Mouse (Mus musculus) lung, embryonic 16.5 days (tissue): ENCODE measurements at regions not wholly inside any gene's neighbourhood (a gene's known extent, or its start where the extent isn't known, plus 50 kb on each side); places are given as distances from the start of the nearest gene placed in this dataset.

Source experiments
- ATAC-seq: fragments of 200-750 bp; cut with Nextera tagmentation; 2 replicates; pipeline ENCODE4 v1.8.0; 2017; ENCODE audit warnings: low read depth, mild to moderate bottlenecking, moderate library complexity
- H3K27ac ChIP-seq: fragments of 300-500 bp; sonication (generic); 2 replicates; pipeline ENCODE4 v1.5.1; 2014; ENCODE audit warnings: mild to moderate bottlenecking, control low read depth, low read length
- H3K27me3 ChIP-seq: fragments of 300-500 bp; sonication (generic); 2 replicates; pipeline ENCODE4 v1.6.1; 2014; ENCODE audit warnings: low read depth, low read length, mixed read lengths; ENCODE audit not compliant: control insufficient read depth, insufficient read depth
- H3K36me3 ChIP-seq: fragments of 300-500 bp; sonication (generic); 2 replicates; pipeline ENCODE4 v1.6.1; 2014; ENCODE audit warnings: low read length; ENCODE audit not compliant: control insufficient read depth, insufficient read depth
- H3K4me1 ChIP-seq: fragments of 300-500 bp; sonication (generic); replicated peaks from 2 replicates; pipeline ENCODE4 v1.6.1; 2014; ENCODE audit warnings: low read length, mixed read lengths; ENCODE audit not compliant: control insufficient read depth, insufficient read depth
- H3K4me2 ChIP-seq: fragments of 300-500 bp; sonication (generic); 2 replicates; pipeline ENCODE4 v1.6.1; 2014; ENCODE audit warnings: low read depth, low read length, control low read depth
- H3K4me3 ChIP-seq: fragments of 300-500 bp; sonication (generic); 2 replicates; pipeline ENCODE4 v1.5.1; 2014; ENCODE audit warnings: mild to moderate bottlenecking, low read length, control low read depth
- H3K9ac ChIP-seq: fragments of 300-500 bp; sonication (generic); 2 replicates; pipeline ENCODE4 v1.6.1; 2014; ENCODE audit warnings: low read length, control low read depth
- H3K9me3 ChIP-seq: fragments of 300-500 bp; sonication (generic); 2 replicates; pipeline ENCODE4 v1.6.1; 2016; ENCODE audit warnings: low read length; ENCODE audit not compliant: control insufficient read depth
- WGBS: fragments of 180-500 bp; shearing (Covaris S2); extraction: QIAGEN DNeasy Blood & Tissue Kit; methylation state at CpG from one replicate; pipeline ENCODE4 v1.1.7; 2014; 5-methylcytosine and 5-hydroxymethylcytosine counted together

- no peak overlapping the region for H3K9ac ChIP-seq
- no peak for ATAC-seq
Observed at GRCm38 (mm10) chr13:107097005-107097404, 75.1 kb upstream of the Kif2a start.

GRCm38 (mm10) chr13:107094976-107095716, 73.2 kb upstream of the Kif2a start:
- Histone ChIP-seq H3K9ac (no peak overlapping the region), H3K9me3 (no peaks in the 10 kb centered on the region), H3K4me3 (no peak overlapping the region), H3K4me1 (no peaks in the 10 kb centered on the region; the same call in 1 of the 2 replicates), H3K4me2 (0 out of 2 replicates have a peak overlapping the region, but pooled peaks have one; percentile 0), H3K27ac (no peak overlapping the region; the same call in 1 of the 2 replicates), H3K36me3 (no peaks in the 10 kb centered on the region), H3K27me3 (no peaks in the 10 kb centered on the region)
- 61% methylated on average over 11 of the region's 11 CpGs for WGBS
- ATAC-seq, result no peak; the same call in 1 of the 2 replicates

More at GRCm38 (mm10) chr13:107097005-107097404, 75.1 kb upstream of the Kif2a start:
- Histone ChIP-seq H3K4me1 (no peaks in the 10 kb centered on the region; the same call in 1 of the 2 replicates), H3K4me3 (no peak overlapping the region), H3K9me3 (no peaks in the 10 kb centered on the region), H3K27me3 (no peaks in the 10 kb centered on the region), H3K4me2 (no peak overlapping the region), H3K36me3 (no peaks in the 10 kb centered on the region), H3K27ac (no peak overlapping the region)
- WGBS, result 83% methylated on average over 4 of the region's 4 CpGs

GRCm38 (mm10) chr13:107094487-107094886, 72.6 kb upstream of the Kif2a start:
- Histone ChIP-seq H3K4me3 (no peak overlapping the region), H3K4me1 (no peaks in the 10 kb centered on the region; the same call in 1 of the 2 replicates), H3K27me3 (no peaks in the 10 kb centered on the region), H3K9me3 (no peaks in the 10 kb centered on the region), H3K9ac (no peak overlapping the region), H3K27ac (no peak overlapping the region; the same call in 1 of the 2 replicates), H3K36me3 (no peaks in the 10 kb centered on the region), H3K4me2 (0 out of 2 replicates have a peak overlapping the region, but pooled peaks have one; percentile 0)
- WGBS, result 61% methylated on average over 11 of the region's 11 CpGs
- peak; percentile 60; the same call in 1 of the 2 replicates for ATAC-seq

GRCm38 (mm10) chr13:107093683-107094082, 71.8 kb upstream of the Kif2a start:
- Histone ChIP-seq H3K4me3 (no peak overlapping the region), H3K4me1 (no peaks in the 10 kb centered on the region; the same call in 1 of the 2 replicates), H3K27me3 (no peaks in the 10 kb centered on the region), H3K36me3 (no peaks in the 10 kb centered on the region), H3K9ac (no peak overlapping the region), H3K9me3 (no peaks in the 10 kb centered on the region), H3K27ac (no peak overlapping the region), H3K4me2 (no peak overlapping the region)
- 86% methylated on average over 2 of the region's 2 CpGs for WGBS
- ATAC-seq, result no peak

- WGBS, result 51% methylated on average over 1 of the region's 1 CpGs
- Histone ChIP-seq H3K27me3 (no peaks in the 10 kb centered on the region), H3K4me2 (no peak overlapping the region), H3K4me3 (no peak overlapping the region), H3K9ac (no peak overlapping the region), H3K4me1 (no peaks in the 10 kb centered on the region), H3K27ac (no peak overlapping the region), H3K36me3 (no peaks in the 10 kb centered on the region), H3K9me3 (no peaks in the 10 kb centered on the region)
- no peak for ATAC-seq
Observed at GRCm38 (mm10) chr13:107088198-107088597, 66.3 kb upstream of the Kif2a start.

GRCm38 (mm10) chr13:107087355-107087754, 65.4 kb upstream of the Kif2a start:
- no peaks in the 10 kb centered on the region for H3K36me3 ChIP-seq
- H3K9ac ChIP-seq, result no peak overlapping the region
- no peaks in the 10 kb centered on the region for H3K9me3 ChIP-seq
- no peak for ATAC-seq
- WGBS, result 60% methylated on average over 6 of the region's 6 CpGs
- no peaks in the 10 kb centered on the region for H3K27me3 ChIP-seq
- no peak overlapping the region for H3K4me2 ChIP-seq
- no peak overlapping the region for H3K4me3 ChIP-seq
- no peak overlapping the region for H3K27ac ChIP-seq
- H3K4me1 ChIP-seq, result no peaks in the 10 kb centered on the region

GRCm38 (mm10) chr13:107078085-107078484, 56.2 kb upstream of the Kif2a start:
- H3K4me1 ChIP-seq, result 0 out of 2 replicates have a peak, but pooled peaks cover under 1% of the 10 kb centered on the region
- no peaks in the 10 kb centered on the region for H3K9me3 ChIP-seq
- H3K4me2 ChIP-seq, result no peak overlapping the region
- no peaks in the 10 kb centered on the region for H3K27me3 ChIP-seq
- no peak for ATAC-seq
- H3K36me3 ChIP-seq, result no peaks in the 10 kb centered on the region
- no peak overlapping the region for H3K4me3 ChIP-seq
- 81% methylated on average over 1 of the region's 1 CpGs for WGBS
- no peak overlapping the region for H3K27ac ChIP-seq
- no peak overlapping the region for H3K9ac ChIP-seq

- no peaks in the 10 kb centered on the region for H3K36me3 ChIP-seq
- no peak for ATAC-seq
- H3K4me1 ChIP-seq, result 0 out of 2 replicates have a peak, but pooled peaks cover 4% of the 10 kb centered on the region
- 76% methylated on average over 4 of the region's 4 CpGs for WGBS
- no peak overlapping the region for H3K4me2 ChIP-seq
- H3K9ac ChIP-seq, result no peak overlapping the region
- H3K9me3 ChIP-seq, result no peaks in the 10 kb centered on the region
- H3K27ac ChIP-seq, result no peak overlapping the region
- no peak overlapping the region for H3K4me3 ChIP-seq
- no peaks in the 10 kb centered on the region for H3K27me3 ChIP-seq
Observed at GRCm38 (mm10) chr13:107074917-107075316, 53.0 kb upstream of the Kif2a start.

GRCm38 (mm10) chr13:107073039-107073620, 51.2 kb upstream of the Kif2a start:
- 0 out of 2 replicates have a peak, but pooled peaks cover 4% of the 10 kb centered on the region for H3K4me1 ChIP-seq
- no peaks in the 10 kb centered on the region for H3K27me3 ChIP-seq
- H3K4me3 ChIP-seq, result peak overlapping the region; percentile 35
- ATAC-seq, result peak; percentile 26; the same call in 1 of the 2 replicates
- H3K27ac ChIP-seq, result no peak overlapping the region
- H3K36me3 ChIP-seq, result no peaks in the 10 kb centered on the region
- no peaks in the 10 kb centered on the region for H3K9me3 ChIP-seq
- peak overlapping the region; percentile 56 for H3K4me2 ChIP-seq
- H3K9ac ChIP-seq, result peak overlapping the region; percentile 39
- WGBS, result 6% methylated on average over 14 of the region's 14 CpGs
